Mouse (Mus musculus) skeletal muscle tissue, adult 2 months (tissue): Measurements from ENCODE around the gene Gbf1.

Experiments used
- DNase-seq: peaks from one replicate; pipeline ENCODE4 v3.0.0-alpha.2; 2012; ENCODE audit warnings: low read depth, low spot score

Gbf1 gene

GRCm38 (mm10) chr19:46223118-46223517 is 70.8 kb downstream of the Gbf1 start:
- no peak for DNase-seq

DNA sequence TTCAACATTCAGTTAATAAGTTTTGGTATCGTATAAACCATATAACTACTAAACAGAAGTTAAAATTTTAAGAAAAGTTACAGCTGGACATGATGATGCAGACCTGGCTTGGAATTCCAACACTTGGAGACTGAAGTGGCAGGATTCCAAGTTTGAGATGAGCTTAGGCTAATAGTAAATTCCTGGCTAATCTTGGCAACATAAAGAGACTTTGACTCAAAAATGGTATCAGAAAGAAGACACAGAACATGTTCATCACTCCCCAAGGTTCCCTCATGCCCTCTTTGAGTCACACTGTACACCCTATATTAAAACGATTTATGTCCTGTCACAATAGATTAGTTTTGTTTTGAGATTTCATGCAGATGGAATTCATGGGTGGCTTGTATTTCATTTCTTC is 72.6 kb downstream of the Gbf1 start:
- peak; percentile 40 for DNase-seq

DNA sequence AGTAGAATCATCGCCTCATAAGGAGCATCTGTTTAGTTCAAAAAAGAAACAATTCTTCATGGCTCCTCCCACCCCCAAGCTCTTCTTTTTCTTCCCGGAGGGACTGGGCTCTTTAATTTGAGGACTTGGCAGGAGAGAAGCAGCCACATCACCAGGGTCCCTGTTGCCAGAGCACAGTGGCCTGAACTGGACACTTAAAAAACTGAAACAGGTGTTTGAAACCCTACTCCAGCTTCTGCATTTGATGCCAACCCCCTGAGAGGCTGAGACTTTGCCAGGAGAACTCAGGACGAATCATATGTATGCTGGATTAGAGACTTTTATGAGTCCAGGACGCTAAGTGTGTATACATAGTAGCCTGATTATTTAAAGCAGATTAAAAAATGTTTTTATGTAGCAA is 73.2 kb downstream of the Gbf1 start:
- DNase-seq: peak; percentile 90

DNA sequence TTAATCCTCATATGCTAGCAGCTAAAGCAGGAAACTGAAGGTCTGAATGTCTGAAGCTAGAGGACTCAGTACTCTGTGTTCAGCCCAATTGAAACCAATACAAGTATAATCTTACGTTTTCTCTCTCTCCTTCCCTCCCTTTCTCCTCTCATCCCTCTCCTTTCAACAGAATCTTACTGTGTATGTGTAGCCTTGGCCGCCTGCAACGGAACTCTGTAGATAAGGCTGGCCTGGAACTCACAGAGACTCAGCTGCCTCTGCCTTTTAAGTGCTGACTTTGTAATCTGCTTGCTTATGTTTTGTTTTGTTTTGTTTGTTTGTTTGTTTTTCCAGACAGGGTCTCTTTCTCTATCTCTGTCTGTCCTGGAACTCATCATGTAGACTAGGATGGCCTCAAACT is 74.0 kb downstream of the Gbf1 start:
- DNase-seq: no peak

DNA sequence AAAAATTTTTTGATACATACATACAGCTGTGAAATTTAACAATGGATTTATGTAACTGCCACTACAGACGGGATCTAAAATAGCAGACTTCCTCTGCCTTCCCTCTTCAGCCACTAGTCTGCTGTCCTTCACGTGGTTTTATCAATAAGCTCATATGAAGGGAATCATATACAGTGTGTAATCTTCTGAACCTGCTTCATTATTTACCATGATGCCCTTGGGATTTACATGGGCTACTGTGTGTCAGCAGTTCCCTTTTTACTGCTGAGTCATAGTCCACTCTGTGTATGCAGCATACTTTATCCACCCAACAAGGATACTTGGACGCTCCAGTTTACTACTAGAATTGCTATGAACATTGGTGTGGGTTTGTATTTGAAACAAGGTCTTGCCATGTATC is 75.0 kb downstream of the Gbf1 start:
- no peak for DNase-seq

- DNase-seq: no peak
These were observed 82.1 kb downstream of the Gbf1 start for GRCm38 (mm10) chr19:46234450-46234849.

DNA sequence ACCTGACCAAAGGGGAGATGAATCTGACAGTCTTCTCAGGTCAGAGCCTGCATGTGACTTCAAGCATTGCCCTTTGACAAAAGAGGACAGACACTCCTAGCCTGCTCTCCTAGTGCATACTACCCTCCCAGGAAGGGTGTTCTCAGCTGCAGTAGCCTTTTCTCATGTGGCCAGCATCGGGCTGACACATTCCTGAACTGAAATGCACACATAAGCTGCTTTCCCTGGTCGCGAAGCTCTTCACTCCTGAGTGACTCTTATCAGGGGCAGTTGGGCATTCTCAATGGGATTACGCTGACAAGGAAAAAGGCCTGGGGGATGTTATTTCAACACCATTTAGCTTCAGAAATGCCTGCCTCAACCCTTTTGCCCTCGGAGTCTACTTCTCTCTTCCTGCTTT is 84.3 kb downstream of the Gbf1 start:
- no peak for DNase-seq

DNA sequence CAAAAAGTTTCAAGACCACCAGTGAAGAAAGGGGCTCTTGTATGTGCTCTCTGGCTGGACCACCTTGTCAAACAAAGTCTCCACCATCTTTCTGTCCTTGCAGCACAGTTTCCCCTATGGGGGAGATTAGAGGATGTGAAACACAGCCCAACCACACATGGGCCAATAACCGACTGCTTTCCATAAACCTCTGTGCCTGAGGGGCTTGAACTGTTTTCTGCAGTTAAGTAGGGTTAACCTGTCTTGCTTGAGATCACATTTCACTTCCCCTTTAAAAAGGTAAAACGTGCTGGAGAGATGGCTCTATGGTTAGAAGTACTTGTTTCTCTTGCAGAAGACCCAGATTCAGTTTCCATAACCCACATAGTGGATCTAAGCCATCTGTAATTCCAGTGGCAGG is 87.9 kb downstream of the Gbf1 start:
- DNase-seq: no peak

- DNase-seq: no peak
These were observed 90.1 kb downstream of the Gbf1 start for GRCm38 (mm10) chr19:46242416-46242815.

GRCm38 (mm10) chr19:46244628-46245027 is 92.3 kb downstream of the Gbf1 start:
- no peak for DNase-seq

DNA sequence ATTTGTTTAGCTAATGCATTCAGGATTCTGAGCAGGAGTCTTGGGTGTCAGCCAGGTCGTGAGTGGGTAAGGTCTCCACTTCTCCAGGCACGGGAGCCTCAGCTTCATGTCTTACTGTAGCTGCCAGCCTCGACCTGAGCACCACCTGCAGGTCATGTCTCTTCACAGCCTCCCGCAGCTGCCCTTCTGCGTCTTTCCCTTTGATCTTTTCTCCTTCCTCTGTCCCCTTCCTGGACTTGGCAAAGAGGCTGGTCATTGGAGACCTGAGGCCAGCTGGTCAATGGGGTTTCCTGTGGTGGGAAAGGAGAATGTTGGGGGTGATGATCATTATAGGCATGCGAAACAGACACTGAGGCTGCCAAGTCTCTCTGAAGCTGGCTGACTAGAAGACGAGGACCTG is 96.7 kb downstream of the Gbf1 start:
- peak; percentile 30 for DNase-seq

- DNase-seq: peak; percentile 30
These were observed 101.9 kb downstream of the Gbf1 start for GRCm38 (mm10) chr19:46254163-46254752.

GRCm38 (mm10) chr19:46264762-46265161 is 112.5 kb downstream of the Gbf1 start:
- no peak for DNase-seq

DNA sequence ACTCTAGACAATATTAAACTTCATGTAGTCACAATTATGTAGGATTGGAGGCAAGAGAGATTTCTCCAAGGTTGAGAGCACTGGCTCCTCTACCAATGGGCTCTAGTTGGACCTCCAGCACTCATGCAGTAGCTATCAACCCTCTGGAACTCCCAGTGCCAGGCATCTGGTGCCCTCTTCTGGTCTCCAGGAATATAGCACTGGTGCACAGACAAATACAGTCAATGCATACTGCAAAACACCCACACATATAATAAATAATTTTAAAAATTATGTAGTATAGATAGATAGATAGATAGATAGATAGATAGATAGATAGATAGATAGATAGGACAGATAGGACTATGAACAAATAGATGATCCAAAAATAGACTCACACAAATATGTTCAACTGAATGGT is 123.0 kb downstream of the Gbf1 start:
- DNase-seq: no peak

GRCm38 (mm10) chr19:46282081-46282849 is 130.0 kb downstream of the Gbf1 start:
- DNase-seq: no peak

- no peak for DNase-seq
These were observed 132.4 kb downstream of the Gbf1 start for GRCm38 (mm10) chr19:46284686-46285085.

DNA sequence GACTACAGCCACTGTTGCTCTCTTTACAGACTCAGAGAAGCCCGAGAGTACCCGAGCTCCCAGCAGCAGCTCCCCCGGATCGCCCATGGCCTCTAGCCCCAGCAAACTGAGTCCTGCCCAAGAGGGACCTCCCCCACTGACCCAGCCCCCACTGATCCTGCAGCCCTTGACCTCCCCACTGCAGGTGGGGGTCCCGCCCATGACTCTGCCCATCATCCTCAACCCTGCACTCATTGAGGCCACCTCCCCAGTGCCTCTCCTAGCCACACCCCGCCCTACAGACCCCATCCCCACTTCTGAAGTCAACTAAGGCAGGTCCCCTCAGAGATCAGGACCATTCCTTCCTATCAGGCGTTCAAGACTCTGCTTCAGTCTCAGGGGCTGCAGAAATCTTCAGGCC is 133.3 kb downstream of the Gbf1 start:
- no peak for DNase-seq

- DNase-seq: no peak
These were observed 133.7 kb downstream of the Gbf1 start for GRCm38 (mm10) chr19:46286047-46286446.

DNA sequence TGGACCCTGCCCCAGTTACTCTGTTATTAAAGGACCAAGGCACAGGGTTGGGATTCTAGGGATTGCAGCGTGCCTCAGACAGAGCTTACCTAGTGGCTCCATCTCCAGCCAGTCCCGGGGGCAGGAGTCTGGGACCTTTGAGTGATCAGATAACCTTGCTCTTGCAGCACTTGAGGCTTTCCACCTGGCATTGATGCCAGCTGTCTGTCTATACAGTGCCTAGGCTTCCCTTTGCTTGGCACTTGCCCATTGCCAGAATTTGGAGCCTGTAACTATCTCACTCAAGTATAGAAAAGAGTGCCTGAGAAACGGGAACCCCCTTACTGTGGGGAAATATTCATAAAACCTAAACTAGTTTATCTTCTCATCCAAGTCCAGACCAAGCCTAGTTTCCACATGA is 134.6 kb downstream of the Gbf1 start:
- DNase-seq: no peak

- no peak for DNase-seq
These were observed 135.3 kb downstream of the Gbf1 start for GRCm38 (mm10) chr19:46287566-46287965.

- DNase-seq: no peak
These were observed 138.3 kb downstream of the Gbf1 start for GRCm38 (mm10) chr19:46290535-46291105.

GRCm38 (mm10) chr19:46296938-46297337 is 144.6 kb downstream of the Gbf1 start:
- DNase-seq: no peak
